Mouse (Mus musculus) frontal cortex, adult (tissue): ENCODE measurements around the gene Hist1h3h.

Source experiments
- ATAC-seq: cut with Nextera tagmentation; 2 replicates; pipeline ENCODE4 v1.9.2; 2017; ENCODE audit warnings: mild to moderate bottlenecking, moderate library complexity, mixed read lengths; ENCODE audit not compliant: low TSS enrichment

Hist1h3h gene

DNA sequence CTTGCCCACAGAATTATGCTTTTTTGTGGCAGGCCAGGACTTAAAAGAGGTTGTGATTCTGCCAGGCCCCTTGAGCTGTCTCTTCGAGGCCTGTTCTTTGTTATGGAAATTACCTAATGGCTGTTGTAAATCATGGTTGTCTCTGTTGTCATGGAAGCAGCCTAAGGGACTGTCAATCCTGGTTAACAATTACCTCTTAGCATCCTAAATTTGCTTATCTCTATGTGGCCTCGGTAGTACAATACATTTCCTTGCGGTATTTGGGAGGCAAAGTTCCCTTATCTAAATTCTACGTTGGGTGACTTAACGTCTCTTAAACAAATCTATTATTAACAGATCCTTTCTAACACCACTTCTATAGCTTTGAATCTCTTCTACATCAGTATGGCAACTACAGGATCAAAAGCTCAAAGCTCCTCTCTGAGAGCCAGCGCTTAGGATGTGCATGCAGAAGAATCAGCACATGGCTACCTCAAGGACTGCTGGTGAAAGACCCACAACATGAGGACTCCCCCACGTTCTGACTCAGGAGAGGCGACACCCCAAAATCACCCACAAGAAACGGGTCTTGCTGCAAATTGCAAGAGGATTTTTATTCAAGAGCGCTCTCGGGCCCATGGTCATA lies 10.6 kb downstream of the Hist1h3h start:
- no peak for ATAC-seq

DNA sequence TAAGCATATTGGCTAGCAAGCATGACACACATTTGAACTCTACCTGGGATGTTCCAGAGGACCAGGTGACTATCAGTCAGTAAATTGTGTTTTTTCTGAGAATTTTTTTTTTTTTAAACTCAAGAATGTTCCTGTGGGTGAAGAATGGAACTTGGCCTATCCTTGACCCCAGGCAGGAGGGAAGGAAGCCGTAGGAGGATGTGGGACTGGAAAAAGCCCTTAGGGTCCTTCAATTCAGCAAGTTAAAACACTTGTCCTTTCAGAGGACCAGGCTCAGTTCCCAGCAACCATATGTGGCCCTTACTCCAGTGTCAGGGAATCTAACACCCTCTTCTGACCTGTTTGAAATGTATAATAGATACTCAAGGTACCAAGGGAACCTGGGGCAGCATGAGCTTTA lies 12.1 kb downstream of the Hist1h3h start:
- no peak for ATAC-seq

DNA sequence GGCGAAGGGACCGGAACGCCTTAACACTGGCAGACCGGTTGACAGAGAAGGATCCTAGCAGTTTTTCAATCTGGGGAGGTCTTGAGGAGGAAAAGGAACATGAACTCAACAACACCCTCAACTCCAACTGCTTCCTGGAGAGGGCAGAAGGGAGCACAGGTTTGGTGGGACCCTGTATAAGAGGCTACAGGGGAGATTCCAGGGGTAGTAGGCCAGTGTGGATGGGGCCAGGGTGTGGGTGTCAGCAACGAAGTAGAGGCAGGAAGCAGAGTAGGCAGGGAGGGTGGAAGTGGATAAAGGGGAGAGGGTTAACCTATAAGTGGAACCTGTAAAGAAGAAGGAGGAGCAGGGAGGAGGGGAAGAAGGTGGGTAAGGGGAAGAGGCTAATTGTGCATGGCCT lies 16.0 kb downstream of the Hist1h3h start:
- ATAC-seq: no peak

DNA sequence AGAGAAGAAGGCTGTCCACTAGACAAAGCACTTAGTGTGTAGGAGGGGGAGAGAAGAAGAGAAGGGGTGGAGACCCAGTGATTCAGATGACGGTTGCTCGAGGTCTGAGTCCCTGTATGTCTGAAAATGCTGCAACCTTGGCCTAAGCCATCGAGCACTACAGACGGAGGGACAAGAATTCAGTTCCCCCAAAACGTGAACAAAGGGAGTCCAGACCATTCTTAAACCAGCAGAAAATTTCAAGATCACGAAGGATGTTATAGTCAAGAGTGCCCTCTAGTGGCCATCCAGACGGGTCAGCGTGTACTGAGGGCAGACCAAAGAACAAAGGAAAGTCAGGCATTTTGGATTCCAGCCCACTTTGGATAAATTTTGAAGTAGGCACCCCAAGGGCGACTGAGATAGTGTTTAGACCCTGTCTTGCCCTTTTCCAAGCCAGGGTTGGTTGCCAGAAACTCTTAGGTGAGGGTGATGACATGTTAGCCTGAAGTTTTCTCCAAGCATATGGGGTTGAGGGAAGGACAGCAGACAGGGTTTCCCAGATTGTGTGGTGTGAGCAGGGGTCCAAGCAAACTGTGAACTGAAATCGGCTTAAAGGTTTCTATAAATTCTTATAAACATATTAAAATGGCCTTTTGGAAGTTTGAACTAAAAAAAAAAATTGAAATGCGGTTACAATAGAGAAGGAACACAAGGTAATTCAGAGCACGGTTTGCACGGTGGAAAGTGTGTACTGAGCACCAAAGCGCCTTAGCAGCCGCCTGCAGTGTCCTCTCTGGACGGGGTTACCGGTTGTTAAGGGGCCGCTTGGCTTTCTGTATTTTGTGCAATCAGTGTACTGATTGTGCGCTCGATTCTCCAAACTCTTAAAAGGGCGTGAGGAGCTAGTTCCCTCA lies 16.8 kb downstream of the Hist1h3h start:
- ATAC-seq: peak; percentile 70

DNA sequence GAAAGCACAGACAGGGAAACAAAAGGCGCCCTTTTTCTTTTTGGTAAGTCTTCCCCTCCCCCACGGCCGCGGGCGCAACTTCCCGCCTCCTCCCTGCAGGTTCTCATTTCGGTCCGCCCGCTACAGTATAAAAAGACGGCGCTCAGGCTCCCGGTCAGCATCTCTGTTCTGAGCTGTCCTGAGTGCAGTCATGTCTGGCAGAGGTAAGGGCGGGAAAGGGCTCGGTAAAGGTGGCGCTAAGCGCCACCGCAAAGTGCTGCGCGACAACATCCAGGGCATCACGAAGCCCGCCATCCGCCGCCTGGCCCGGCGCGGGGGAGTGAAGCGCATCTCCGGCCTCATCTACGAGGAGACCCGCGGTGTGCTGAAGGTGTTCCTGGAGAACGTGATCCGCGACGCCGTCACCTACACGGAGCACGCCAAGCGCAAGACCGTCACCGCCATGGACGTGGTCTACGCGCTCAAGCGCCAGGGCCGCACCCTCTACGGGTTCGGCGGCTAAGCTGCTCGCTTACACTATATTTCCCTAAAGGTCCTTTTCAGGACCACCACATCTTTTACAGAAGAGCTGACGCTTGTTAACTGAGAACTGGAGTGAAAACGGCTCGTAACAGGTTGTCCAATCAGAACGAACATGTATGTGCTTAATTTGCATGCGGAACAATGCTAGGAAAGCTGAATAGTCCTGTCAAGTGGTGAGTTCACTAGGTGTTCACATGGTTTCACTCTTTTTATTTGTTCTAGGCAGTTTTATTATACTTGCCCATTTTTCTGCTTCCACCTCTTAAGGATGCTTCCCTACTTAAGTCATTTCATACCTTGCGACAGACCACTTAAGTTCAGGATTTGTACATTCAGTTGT lies 17.7 kb downstream of the Hist1h3h start, which contains the start of gene Hist1h4j:
Gene Hist1h4j (plus strand): TSS at position 159 of the 862 bp plus-strand sequence.
- ATAC-seq: peak; percentile 92

DNA sequence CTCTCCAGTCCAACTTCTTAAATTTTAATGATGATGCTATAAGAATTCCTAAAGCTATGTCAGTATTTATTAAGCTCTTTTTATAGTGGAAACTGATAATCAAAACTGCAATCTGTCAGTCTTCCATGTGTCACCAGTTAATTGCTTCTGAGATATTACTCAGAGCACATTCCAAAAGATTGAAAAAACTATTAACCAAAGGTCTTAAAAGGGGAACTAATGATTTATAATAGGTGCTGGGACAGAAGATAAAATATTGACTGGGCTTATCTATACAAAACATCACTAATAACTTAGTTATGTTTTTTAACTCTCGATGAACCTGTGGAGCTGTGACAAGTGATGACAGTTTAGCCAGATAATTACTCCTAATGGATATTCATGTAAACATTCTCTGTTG lies 27.5 kb downstream of the Hist1h3h start:
- ATAC-seq: no peak

DNA sequence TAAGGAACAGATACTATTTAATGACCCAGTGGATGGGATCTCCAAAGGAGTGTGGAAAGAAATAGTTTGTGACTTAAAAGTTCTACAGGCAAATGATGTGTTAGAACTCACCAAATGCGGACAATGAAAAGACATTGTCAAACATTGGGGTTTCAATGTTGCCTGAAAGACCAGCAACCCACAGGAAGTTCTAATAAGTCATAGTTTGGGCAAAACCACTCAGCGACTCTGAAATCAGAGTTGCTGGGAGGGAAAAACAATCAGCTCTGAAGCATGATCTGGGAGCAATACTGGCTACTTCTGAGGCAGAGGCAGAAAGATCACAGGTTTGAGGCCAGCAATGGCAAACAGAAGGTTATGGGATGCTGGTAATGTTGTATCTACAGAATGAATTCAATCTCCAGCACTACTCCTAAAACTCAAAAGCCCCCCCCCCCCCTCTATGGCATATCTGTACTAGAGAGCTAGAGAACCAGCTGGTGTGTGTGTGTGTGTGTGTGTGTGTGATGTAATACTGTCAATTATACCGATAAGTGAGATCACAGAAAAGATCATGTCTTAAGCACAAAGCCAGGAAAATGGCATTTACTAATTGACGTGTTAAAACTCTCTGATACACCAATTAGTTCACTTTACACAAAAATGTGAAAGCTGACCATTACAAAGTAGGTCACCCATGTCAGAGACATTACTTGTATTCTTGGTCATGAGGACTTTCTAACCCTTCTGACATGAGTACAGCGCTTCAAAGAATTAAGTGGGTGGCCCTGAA lies 32.1 kb downstream of the Hist1h3h start:
- no peak for ATAC-seq

DNA sequence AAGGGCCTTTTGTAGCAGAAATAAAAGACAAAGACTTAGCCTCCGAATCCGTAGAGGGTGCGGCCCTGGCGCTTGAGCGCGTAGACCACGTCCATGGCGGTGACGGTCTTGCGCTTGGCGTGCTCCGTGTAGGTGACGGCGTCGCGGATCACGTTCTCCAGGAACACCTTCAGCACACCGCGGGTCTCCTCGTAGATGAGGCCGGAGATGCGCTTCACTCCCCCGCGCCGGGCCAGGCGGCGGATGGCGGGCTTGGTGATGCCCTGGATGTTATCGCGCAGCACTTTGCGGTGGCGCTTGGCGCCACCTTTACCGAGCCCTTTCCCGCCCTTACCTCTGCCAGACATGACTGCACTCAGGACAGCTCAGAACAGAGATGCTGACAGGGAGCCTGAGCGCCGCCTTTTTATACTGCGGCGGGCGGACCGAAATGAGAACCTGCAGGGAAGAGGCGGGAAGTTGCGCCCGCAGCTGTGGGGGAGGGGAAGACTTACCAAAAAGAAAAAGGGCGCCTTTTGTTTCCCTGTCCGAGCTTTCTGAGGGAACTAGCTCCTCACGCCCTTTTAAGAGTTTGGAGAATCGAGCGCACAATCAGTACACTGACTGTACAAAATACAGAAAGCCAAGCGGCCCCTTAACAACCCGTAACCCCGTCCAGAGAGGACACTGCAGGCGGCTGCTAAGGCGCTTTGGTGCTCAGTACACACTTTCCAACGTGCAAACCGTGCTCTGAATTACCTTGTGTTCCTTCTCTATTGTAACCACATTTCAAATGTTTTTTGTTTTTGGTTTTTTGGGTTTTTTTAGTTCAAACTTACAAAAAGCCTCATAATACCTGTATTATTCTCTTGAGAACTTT lies 32.9 kb downstream of the Hist1h3h start, which contains the start of gene Hist1h4k:
Gene Hist1h4k (minus strand): TSS at position 347 of the 859 bp plus-strand sequence.
- ATAC-seq: peak; percentile 89

DNA sequence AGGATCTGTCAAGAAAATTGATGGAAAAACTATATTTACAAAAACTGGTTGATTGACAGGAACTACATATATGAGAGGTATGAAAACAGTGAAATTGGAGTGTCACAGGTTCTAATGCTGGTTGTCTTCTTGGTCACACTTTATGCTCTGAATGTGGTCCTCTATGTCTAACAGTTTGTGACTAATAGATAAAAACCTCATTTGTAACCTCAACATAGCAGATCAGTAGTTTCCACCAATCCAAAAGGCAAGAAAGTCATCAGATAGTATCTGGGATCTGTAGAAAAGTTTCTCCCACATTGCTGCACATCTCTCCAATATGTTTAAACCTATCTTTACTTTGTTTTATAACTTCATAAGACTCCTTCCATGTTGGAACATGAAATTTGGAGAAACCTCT lies 34.0 kb downstream of the Hist1h3h start:
- ATAC-seq: no peak

DNA sequence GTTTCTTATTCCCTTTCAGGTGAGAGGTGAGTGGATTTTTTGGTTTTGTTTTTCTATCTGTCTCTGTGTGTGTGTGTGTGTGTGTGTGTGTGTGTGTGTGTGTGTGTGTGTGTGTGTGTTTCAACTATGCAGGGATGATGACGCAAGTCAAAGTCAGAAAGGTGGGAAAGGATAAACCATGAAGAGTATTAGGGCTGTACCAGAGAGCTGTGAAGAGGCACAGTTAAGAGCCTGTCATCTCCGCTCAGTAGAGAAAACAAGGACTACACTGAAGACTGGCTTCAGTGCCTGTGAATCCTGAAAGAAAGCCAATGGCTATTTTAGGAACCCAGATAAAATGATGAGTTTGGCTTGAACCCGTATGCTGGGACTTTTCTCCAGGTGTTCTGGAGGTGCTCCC lies 34.4 kb downstream of the Hist1h3h start:
- ATAC-seq: no peak

DNA sequence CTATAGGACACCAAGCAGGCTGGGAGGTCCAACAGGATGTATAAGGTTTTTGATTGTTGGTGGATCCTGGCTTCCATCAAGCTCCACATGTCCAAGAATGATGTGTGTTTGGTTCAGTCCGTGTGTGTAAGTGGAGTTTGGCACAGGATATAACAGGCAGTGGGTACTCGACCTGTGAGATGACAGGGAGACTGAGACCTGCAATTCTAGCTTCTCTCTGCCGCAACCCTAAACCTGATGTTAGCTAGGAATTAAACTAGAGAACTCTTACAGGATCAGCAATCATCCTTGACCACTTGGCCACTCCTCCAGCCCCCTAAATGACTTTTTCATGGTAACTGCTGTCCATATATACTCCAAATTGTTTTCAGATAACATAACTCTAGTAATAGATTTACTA lies 34.9 kb downstream of the Hist1h3h start:
- ATAC-seq: no peak

DNA sequence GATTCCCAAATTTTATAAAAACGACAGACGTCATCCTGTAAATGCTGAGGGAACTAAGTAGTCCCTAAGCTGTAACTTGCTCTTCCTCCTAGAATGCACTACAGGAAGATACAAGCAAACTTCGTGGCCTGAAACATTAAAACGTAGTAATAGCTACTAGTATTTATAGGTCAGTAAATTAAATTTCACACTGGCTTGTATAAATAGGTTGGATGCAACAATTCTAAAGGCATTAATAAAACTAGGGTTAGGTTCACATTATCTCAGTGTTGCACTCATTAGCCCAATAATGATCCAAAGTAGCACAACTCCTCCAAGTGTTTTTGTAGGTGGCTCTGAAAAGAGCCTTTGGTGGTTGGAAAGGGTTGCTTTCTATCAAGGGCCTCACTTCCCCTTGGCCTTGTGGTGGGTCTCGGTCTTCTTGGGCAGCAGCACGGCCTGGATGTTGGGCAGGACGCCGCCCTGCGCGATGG lies 35.6 kb downstream of the Hist1h3h start:
- no peak for ATAC-seq

DNA sequence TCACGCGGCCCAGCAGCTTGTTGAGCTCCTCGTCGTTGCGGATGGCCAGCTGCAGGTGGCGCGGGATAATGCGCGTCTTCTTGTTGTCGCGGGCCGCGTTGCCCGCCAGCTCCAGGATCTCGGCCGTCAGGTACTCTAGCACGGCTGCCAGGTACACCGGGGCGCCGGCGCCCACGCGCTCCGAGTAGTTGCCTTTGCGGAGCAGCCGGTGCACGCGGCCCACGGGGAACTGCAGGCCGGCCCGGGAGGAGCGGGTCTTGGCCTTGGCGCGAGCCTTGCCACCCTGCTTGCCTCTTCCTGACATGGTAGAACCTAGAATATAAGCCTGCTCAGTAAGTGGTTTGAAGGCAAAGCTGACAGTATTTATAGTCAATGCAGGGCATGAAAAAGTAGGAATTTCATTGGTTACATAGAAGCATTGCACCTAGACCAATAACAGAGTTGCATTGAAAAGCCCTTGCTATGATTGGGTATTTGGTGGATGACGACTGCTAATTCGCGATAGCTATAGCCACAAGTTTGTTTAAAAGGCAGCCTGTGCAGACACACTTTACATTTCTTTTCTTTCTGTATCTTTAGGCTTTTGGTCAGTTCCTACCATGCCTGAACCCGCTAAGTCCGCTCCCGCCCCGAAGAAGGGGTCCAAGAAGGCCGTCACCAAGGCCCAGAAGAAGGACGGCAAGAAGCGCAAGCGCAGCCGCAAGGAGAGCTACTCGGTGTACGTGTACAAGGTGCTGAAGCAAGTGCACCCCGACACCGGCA lies 36.2 kb downstream of the Hist1h3h start, which contains the start of the genes Hist1h2ak and Hist1h2bn:
Gene Hist1h2ak (minus strand): TSS at position 304 of the 762 bp plus-strand sequence.
Gene Hist1h2bn (plus strand): TSS at position 600 of the 762 bp plus-strand sequence.
- peak; percentile 98 for ATAC-seq

DNA sequence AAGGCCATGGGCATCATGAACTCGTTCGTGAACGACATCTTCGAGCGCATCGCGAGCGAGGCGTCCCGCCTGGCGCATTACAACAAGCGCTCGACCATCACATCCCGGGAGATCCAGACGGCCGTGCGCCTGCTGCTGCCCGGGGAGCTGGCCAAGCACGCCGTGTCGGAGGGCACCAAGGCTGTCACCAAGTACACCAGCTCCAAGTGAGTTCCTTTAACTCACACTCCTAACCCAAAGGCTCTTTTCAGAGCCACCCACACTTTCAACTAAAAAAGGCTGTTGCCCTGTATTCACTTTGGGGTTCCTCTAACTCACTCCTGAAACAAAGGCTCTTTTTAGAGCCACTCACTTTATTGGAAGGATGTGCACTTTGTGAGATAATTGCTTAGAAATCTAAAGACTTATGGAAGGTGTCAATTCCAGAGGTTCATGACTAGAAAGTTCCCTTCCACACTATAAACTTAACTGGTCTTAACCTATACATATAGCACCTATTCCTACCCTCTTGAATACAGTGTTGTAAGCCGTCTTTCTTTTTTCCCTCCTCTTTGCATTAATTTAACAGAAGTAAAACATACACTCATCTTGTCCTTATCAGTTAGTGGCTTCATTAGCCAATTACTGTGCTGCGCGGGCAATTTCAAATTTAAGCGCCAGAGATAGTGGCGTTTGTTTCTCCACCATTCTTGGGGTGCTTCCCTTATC lies 37.0 kb downstream of the Hist1h3h start:
- 0 out of 2 replicates have a peak, but pooled peaks have one; percentile 8 for ATAC-seq

DNA sequence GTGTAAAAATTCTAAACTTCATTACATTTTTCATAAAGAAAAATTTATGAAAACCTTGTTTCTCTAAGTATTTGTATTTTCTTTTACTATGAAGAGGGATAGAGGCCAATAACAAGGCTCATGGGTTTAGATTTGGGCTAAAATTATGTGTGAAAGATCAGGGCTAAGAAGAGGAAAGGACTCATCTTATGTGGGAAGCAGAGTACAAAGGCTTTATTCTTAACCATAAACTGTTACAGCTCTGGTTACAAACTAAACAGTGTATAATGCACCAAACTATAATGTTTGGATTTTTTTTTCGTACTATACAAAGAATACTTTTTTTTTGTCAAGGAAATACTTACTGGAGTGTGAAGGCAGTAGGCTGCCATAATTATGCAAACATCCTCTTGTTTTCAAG lies 38.2 kb downstream of the Hist1h3h start:
- ATAC-seq: no peak
